Mouse (Mus musculus): ENCODE measurements around the gene Ppt2. TPM values are rescaled to one million over a fixed set of nuclear protein-coding genes. Genes with fewer than 3 reads are reported as not detected.

The Ppt2 gene
- polyA plus RNA-seq, 1 experiment: 32.7 TPM

GRCm38 (mm10) chr17:34670235-34670634 is 41.9 kb upstream of the Ppt2 start, which contains the start of gene Tnxb:
Gene Tnxb (plus strand): TSS chr17:34670535.
- Histone ChIP-seq H3K4me3 (ENCODE audit: insufficient read depth, low read length) (no peak within 1 kb of the TSS), H3K27ac (ENCODE audit: insufficient read depth, low read length) (no peak within 1 kb of the TSS), H3K4me1 (ENCODE audit: control insufficient read depth, insufficient read depth, low read length) (no peaks in the 10 kb centered on the region)
- TF ChIP-seq POLR2A (IDR thresholded peaks at IDR 0.05; ENCODE audit: extremely low read depth, insufficient read depth, low read length) (no peak), CTCF (IDR thresholded peaks at IDR 0.05; ENCODE audit: extremely low read depth, insufficient read depth, low read length) (no peak)

GRCm38 (mm10) chr17:34664472-34664871 is 36.2 kb upstream of the Ppt2 start:
- H3K4me3 ChIP-seq (ENCODE audit: insufficient read depth, low read length): no peak overlapping the region
- TF ChIP-seq CTCF (IDR thresholded peaks at IDR 0.05; ENCODE audit: extremely low read depth, insufficient read depth, low read length): no peak
- no peak for TF ChIP-seq POLR2A (IDR thresholded peaks at IDR 0.05; ENCODE audit: extremely low read depth, insufficient read depth, low read length)
- no peaks in the 10 kb centered on the region for H3K4me1 ChIP-seq (ENCODE audit: control insufficient read depth, insufficient read depth, low read length)
- no peak overlapping the region for H3K27ac ChIP-seq (ENCODE audit: insufficient read depth, low read length)

- no peak for TF ChIP-seq POLR2A (IDR thresholded peaks at IDR 0.05; ENCODE audit: extremely low read depth, insufficient read depth, low read length)
- no peak for TF ChIP-seq CTCF (IDR thresholded peaks at IDR 0.05; ENCODE audit: extremely low read depth, insufficient read depth, low read length)
- Histone ChIP-seq H3K4me1 (ENCODE audit: control insufficient read depth, insufficient read depth, low read length) (no peaks in the 10 kb centered on the region), H3K27ac (ENCODE audit: insufficient read depth, low read length) (no peak overlapping the region), H3K4me3 (ENCODE audit: insufficient read depth, low read length) (no peak overlapping the region)
Measured at GRCm38 (mm10) chr17:34663558-34663957, 35.2 kb upstream of the Ppt2 start.

- Histone ChIP-seq H3K4me1 (ENCODE audit: control insufficient read depth, insufficient read depth, low read length) (no peaks in the 10 kb centered on the region), H3K27ac (ENCODE audit: insufficient read depth, low read length) (no peak overlapping the region), H3K4me3 (ENCODE audit: insufficient read depth, low read length) (no peak overlapping the region)
- TF ChIP-seq CTCF (IDR thresholded peaks at IDR 0.05; ENCODE audit: extremely low read depth, insufficient read depth, low read length) (no peak), POLR2A (IDR thresholded peaks at IDR 0.05; ENCODE audit: extremely low read depth, insufficient read depth, low read length) (no peak)
Measured at GRCm38 (mm10) chr17:34662978-34663377, 34.7 kb upstream of the Ppt2 start.

GRCm38 (mm10) chr17:34662468-34662867 is 34.2 kb upstream of the Ppt2 start:
- H3K4me3 ChIP-seq (ENCODE audit: insufficient read depth, low read length): no peak overlapping the region
- H3K27ac ChIP-seq (ENCODE audit: insufficient read depth, low read length): no peak overlapping the region
- TF ChIP-seq POLR2A (IDR thresholded peaks at IDR 0.05; ENCODE audit: extremely low read depth, insufficient read depth, low read length) (no peak), CTCF (IDR thresholded peaks at IDR 0.05; ENCODE audit: extremely low read depth, insufficient read depth, low read length) (no peak)
- no peaks in the 10 kb centered on the region for H3K4me1 ChIP-seq (ENCODE audit: control insufficient read depth, insufficient read depth, low read length)

- no peak overlapping the region for H3K27ac ChIP-seq (ENCODE audit: insufficient read depth, low read length)
- TF ChIP-seq CTCF (IDR thresholded peaks at IDR 0.05; ENCODE audit: extremely low read depth, insufficient read depth, low read length) (no peak), POLR2A (IDR thresholded peaks at IDR 0.05; ENCODE audit: extremely low read depth, insufficient read depth, low read length) (no peak)
- no peak overlapping the region for H3K4me3 ChIP-seq (ENCODE audit: insufficient read depth, low read length)
- H3K4me1 ChIP-seq (ENCODE audit: control insufficient read depth, insufficient read depth, low read length): no peaks in the 10 kb centered on the region
Measured at GRCm38 (mm10) chr17:34661121-34661591, 32.8 kb upstream of the Ppt2 start.

- Histone ChIP-seq H3K4me3 (ENCODE audit: insufficient read depth, low read length) (no peak overlapping the region), H3K4me1 (ENCODE audit: control insufficient read depth, insufficient read depth, low read length) (no peaks in the 10 kb centered on the region), H3K27ac (ENCODE audit: insufficient read depth, low read length) (no peak overlapping the region)
- TF ChIP-seq POLR2A (IDR thresholded peaks at IDR 0.05; ENCODE audit: extremely low read depth, insufficient read depth, low read length) (no peak), CTCF (IDR thresholded peaks at IDR 0.05; ENCODE audit: extremely low read depth, insufficient read depth, low read length) (no peak)
Measured at GRCm38 (mm10) chr17:34660259-34660820, 32.0 kb upstream of the Ppt2 start.

GRCm38 (mm10) chr17:34659897-34660214 is 31.5 kb upstream of the Ppt2 start:
- Histone ChIP-seq H3K27ac (ENCODE audit: insufficient read depth, low read length) (no peak overlapping the region), H3K4me3 (ENCODE audit: insufficient read depth, low read length) (no peak overlapping the region), H3K4me1 (ENCODE audit: control insufficient read depth, insufficient read depth, low read length) (no peaks in the 10 kb centered on the region)
- no peak for TF ChIP-seq POLR2A (IDR thresholded peaks at IDR 0.05; ENCODE audit: extremely low read depth, insufficient read depth, low read length)
- no peak for TF ChIP-seq CTCF (IDR thresholded peaks at IDR 0.05; ENCODE audit: extremely low read depth, insufficient read depth, low read length)

GRCm38 (mm10) chr17:34659181-34659896 is 31.0 kb upstream of the Ppt2 start:
- Histone ChIP-seq H3K4me1 (ENCODE audit: control insufficient read depth, insufficient read depth, low read length) (no peaks in the 10 kb centered on the region), H3K4me3 (ENCODE audit: insufficient read depth, low read length) (no peak overlapping the region), H3K27ac (ENCODE audit: insufficient read depth, low read length) (no peak overlapping the region)
- TF ChIP-seq POLR2A (IDR thresholded peaks at IDR 0.05; ENCODE audit: extremely low read depth, insufficient read depth, low read length) (no peak), CTCF (IDR thresholded peaks at IDR 0.05; ENCODE audit: extremely low read depth, insufficient read depth, low read length) (no peak)

GRCm38 (mm10) chr17:34658591-34658990 is 30.3 kb upstream of the Ppt2 start:
- H3K27ac ChIP-seq (ENCODE audit: insufficient read depth, low read length): no peak overlapping the region
- TF ChIP-seq POLR2A (IDR thresholded peaks at IDR 0.05; ENCODE audit: extremely low read depth, insufficient read depth, low read length) (no peak), CTCF (IDR thresholded peaks at IDR 0.05; ENCODE audit: extremely low read depth, insufficient read depth, low read length) (no peak)
- H3K4me1 ChIP-seq (ENCODE audit: control insufficient read depth, insufficient read depth, low read length): no peaks in the 10 kb centered on the region
- no peak overlapping the region for H3K4me3 ChIP-seq (ENCODE audit: insufficient read depth, low read length)

Measured in cortical plate, adult 2 months (tissue).